Mouse (Mus musculus) hindbrain, embryonic 15.5 days (tissue): ENCODE results near the gene Faim. TPM values are rescaled to one million over a fixed set of nuclear protein-coding genes. Genes with fewer than 3 reads are reported as not detected.

ENCODE experiments used
- ATAC-seq: fragments of 200-750 bp; cut with Nextera tagmentation; 2 replicates; pipeline ENCODE4 v1.8.0; 2017; ENCODE audit warnings: low read depth, moderate number of reproducible peaks, moderate TSS enrichment; ENCODE audit not compliant: low FRiP score
- H3K27ac ChIP-seq: fragments of 300-500 bp; sonication (generic); replicated peaks from 2 replicates; pipeline ENCODE4 v1.5.1; 2015; ENCODE audit warnings: mild to moderate bottlenecking, inconsistent platforms
- H3K27me3 ChIP-seq: fragments of 300-500 bp; sonication (generic); 2 replicates; pipeline ENCODE4 v1.6.1; 2015; ENCODE audit warnings: control low read depth, inconsistent platforms
- H3K36me3 ChIP-seq: fragments of 300-500 bp; sonication (generic); 2 replicates; pipeline ENCODE4 v1.6.1; 2015; ENCODE audit warnings: control low read depth, inconsistent platforms
- H3K4me1 ChIP-seq: fragments of 300-500 bp; sonication (generic); replicated peaks from 2 replicates; pipeline ENCODE4 v1.6.1; 2015; ENCODE audit warnings: control low read depth, inconsistent platforms
- H3K4me2 ChIP-seq: fragments of 300-500 bp; sonication (generic); 2 replicates; pipeline ENCODE4 v1.6.1; 2015; ENCODE audit warnings: moderate library complexity, mild to moderate bottlenecking, inconsistent platforms
- H3K4me3 ChIP-seq: fragments of 300-500 bp; sonication (generic); 2 replicates; pipeline ENCODE4 v1.5.1; 2015; ENCODE audit warnings: mild to moderate bottlenecking, inconsistent platforms
- H3K9ac ChIP-seq: fragments of 300-500 bp; sonication (generic); 2 replicates; pipeline ENCODE4 v1.6.1; 2015; ENCODE audit warnings: inconsistent platforms
- H3K9me3 ChIP-seq: fragments of 300-500 bp; sonication (generic); 2 replicates; pipeline ENCODE4 v1.6.1; 2016; ENCODE audit warnings: control low read depth, inconsistent platforms
- WGBS: fragments of 180-500 bp; shearing (Covaris S2); methylation state at CpG from one replicate; pipeline ENCODE4 v1.1.7; 2015; 5-methylcytosine and 5-hydroxymethylcytosine counted together
- polyA plus RNA-seq: library from polyadenylated mRNA; unstranded; fragments of >200 nt; fragmentation: Nextera tagmentation; extraction: Ambion mirVana; gene quantifications from 2 replicates; pipeline ENCODE4 v1.2.1, GENCODE M21; 2015

The Faim gene
- polyA plus RNA-seq, 1 experiment from 2014 or later: 108 TPM

GRCm38 (mm10) chr9:98979431-98980416 is 6.4 kb upstream of the Faim start:
- 3% methylated on average over 29 of the region's 29 CpGs for WGBS
- no peaks in the 10 kb centered on the region for H3K9me3 ChIP-seq

GRCm38 (mm10) chr9:98986476-98987096 is 413 bp downstream of the Faim start:
- Histone ChIP-seq H3K27ac (peak overlapping the region; percentile 77), H3K27me3 (0 out of 2 replicates have a peak, but pooled peaks cover 7% of the 10 kb centered on the region), H3K36me3 (no peaks in the 10 kb centered on the region), H3K4me2 (peak overlapping the region; percentile 74), H3K9me3 (no peaks in the 10 kb centered on the region), H3K4me1 (peaks cover 18% of the 10 kb centered on the region), H3K4me3 (peak overlapping the region; percentile 82), H3K9ac (peak overlapping the region; percentile 80)
- peak; percentile 71; the same call in 1 of the 2 replicates for ATAC-seq
- WGBS: under 1% methylated on average over 47 of the region's 50 CpGs

More at GRCm38 (mm10) chr9:98979431-98980416, 6.4 kb upstream of the Faim start:
- Histone ChIP-seq H3K27me3 (peaks cover 41% of the 10 kb centered on the region), H3K27ac (no peak overlapping the region), H3K4me2 (peak overlapping the region; percentile 59), H3K36me3 (no peaks in the 10 kb centered on the region), H3K9ac (peak overlapping the region; percentile 32; the same call in 1 of the 2 replicates), H3K4me1 (peaks cover 7% of the 10 kb centered on the region), H3K4me3 (peak overlapping the region; percentile 36)
- ATAC-seq: peak; percentile 78; the same call in 1 of the 2 replicates

GRCm38 (mm10) chr9:98987131-98987530 is 958 bp downstream of the Faim start:
- H3K9ac ChIP-seq: peak overlapping the region; percentile 80
- H3K27me3 ChIP-seq: 0 out of 2 replicates have a peak, but pooled peaks cover 5% of the 10 kb centered on the region
- no peaks in the 10 kb centered on the region for H3K9me3 ChIP-seq
- ATAC-seq: no peak
- peak overlapping the region; percentile 77; the same call in 1 of the 2 replicates for H3K27ac ChIP-seq
- H3K36me3 ChIP-seq: no peaks in the 10 kb centered on the region
- peaks cover 18% of the 10 kb centered on the region for H3K4me1 ChIP-seq
- peak overlapping the region; percentile 74 for H3K4me2 ChIP-seq
- H3K4me3 ChIP-seq: peak overlapping the region; percentile 82
- WGBS: 44% methylated on average over 9 of the region's 9 CpGs

- no peak overlapping the region for H3K27ac ChIP-seq
- H3K36me3 ChIP-seq: peaks cover 32% of the 10 kb centered on the region; the same call in 1 of the 2 replicates
- ATAC-seq: no peak
- no peaks in the 10 kb centered on the region for H3K27me3 ChIP-seq
- no peak overlapping the region for H3K9ac ChIP-seq
- 81% methylated on average over 4 of the region's 4 CpGs for WGBS
- H3K4me2 ChIP-seq: no peak overlapping the region
- H3K4me1 ChIP-seq: no peaks in the 10 kb centered on the region
- H3K4me3 ChIP-seq: no peak overlapping the region
- no peaks in the 10 kb centered on the region for H3K9me3 ChIP-seq
These were observed 7.9 kb downstream of the Faim start for GRCm38 (mm10) chr9:98994103-98994502.

- peaks cover 42% of the 10 kb centered on the region for H3K36me3 ChIP-seq
- no peak overlapping the region for H3K27ac ChIP-seq
- WGBS: 67% methylated on average over 9 of the region's 9 CpGs
These were observed 13.7 kb downstream of the Faim start for GRCm38 (mm10) chr9:98999881-99000339.

GRCm38 (mm10) chr9:99001326-99001725 is 15.2 kb downstream of the Faim start:
- 92% methylated on average over 6 of the region's 6 CpGs for WGBS
- Histone ChIP-seq H3K9me3 (no peaks in the 10 kb centered on the region), H3K4me3 (no peak overlapping the region), H3K9ac (no peak overlapping the region), H3K27me3 (no peaks in the 10 kb centered on the region), H3K36me3 (peaks cover 52% of the 10 kb centered on the region), H3K4me1 (no peaks in the 10 kb centered on the region), H3K27ac (no peak overlapping the region), H3K4me2 (no peak overlapping the region)
- ATAC-seq: no peak

More at GRCm38 (mm10) chr9:98999881-99000339, 13.7 kb downstream of the Faim start:
- Histone ChIP-seq H3K4me1 (no peaks in the 10 kb centered on the region), H3K27me3 (no peaks in the 10 kb centered on the region), H3K9ac (no peak overlapping the region), H3K9me3 (no peaks in the 10 kb centered on the region), H3K4me2 (no peak overlapping the region), H3K4me3 (no peak overlapping the region)
- ATAC-seq: peak; percentile 73

- Histone ChIP-seq H3K4me2 (no peak overlapping the region), H3K36me3 (peaks cover 10% of the 10 kb centered on the region), H3K27me3 (no peaks in the 10 kb centered on the region), H3K27ac (no peak overlapping the region), H3K9ac (no peak overlapping the region), H3K9me3 (no peaks in the 10 kb centered on the region), H3K4me3 (no peak overlapping the region), H3K4me1 (no peaks in the 10 kb centered on the region)
- no peak for ATAC-seq
- 87% methylated on average over 12 of the region's 12 CpGs for WGBS
These were observed 23.1 kb downstream of the Faim start for GRCm38 (mm10) chr9:99009069-99009897.

GRCm38 (mm10) chr9:99009898-99010199 is 23.7 kb downstream of the Faim start:
- 93% methylated on average over 3 of the region's 3 CpGs for WGBS
- no peaks in the 10 kb centered on the region for H3K4me1 ChIP-seq
- H3K36me3 ChIP-seq: peaks cover 10% of the 10 kb centered on the region
- H3K27ac ChIP-seq: no peak overlapping the region
- no peaks in the 10 kb centered on the region for H3K9me3 ChIP-seq
- H3K4me2 ChIP-seq: no peak overlapping the region
- no peaks in the 10 kb centered on the region for H3K27me3 ChIP-seq
- no peak for ATAC-seq
- H3K4me3 ChIP-seq: no peak overlapping the region
- no peak overlapping the region for H3K9ac ChIP-seq

GRCm38 (mm10) chr9:99016301-99016700 is 30.1 kb downstream of the Faim start:
- 73% methylated on average over 3 of the region's 3 CpGs for WGBS

GRCm38 (mm10) chr9:99016759-99017158 is 30.6 kb downstream of the Faim start:
- Histone ChIP-seq H3K27me3 (no peaks in the 10 kb centered on the region), H3K4me1 (no peaks in the 10 kb centered on the region), H3K4me2 (no peak overlapping the region), H3K27ac (no peak overlapping the region), H3K4me3 (no peak overlapping the region), H3K9me3 (no peaks in the 10 kb centered on the region), H3K9ac (no peak overlapping the region), H3K36me3 (no peaks in the 10 kb centered on the region)
- WGBS: 77% methylated on average over 3 of the region's 3 CpGs
- ATAC-seq: no peak

More at GRCm38 (mm10) chr9:99016301-99016700, 30.1 kb downstream of the Faim start:
- Histone ChIP-seq H3K27me3 (no peaks in the 10 kb centered on the region), H3K4me2 (no peak overlapping the region), H3K4me1 (no peaks in the 10 kb centered on the region), H3K4me3 (no peak overlapping the region), H3K9me3 (no peaks in the 10 kb centered on the region), H3K9ac (no peak overlapping the region), H3K36me3 (no peaks in the 10 kb centered on the region), H3K27ac (no peak overlapping the region)
- ATAC-seq: no peak

GRCm38 (mm10) chr9:99017679-99018078 is 31.5 kb downstream of the Faim start:
- no peak overlapping the region for H3K4me3 ChIP-seq
- no peak overlapping the region for H3K27ac ChIP-seq
- H3K4me1 ChIP-seq: no peaks in the 10 kb centered on the region
- no peak for ATAC-seq
- WGBS: 87% methylated on average over 6 of the region's 6 CpGs
- no peak overlapping the region for H3K9ac ChIP-seq
- H3K27me3 ChIP-seq: no peaks in the 10 kb centered on the region
- no peak overlapping the region for H3K4me2 ChIP-seq
- H3K9me3 ChIP-seq: no peaks in the 10 kb centered on the region
- H3K36me3 ChIP-seq: no peaks in the 10 kb centered on the region
